Mouse (Mus musculus) kidney, adult 2 months (tissue): Measurements from ENCODE around the gene Ece2.
A peak's percentile ranks its signal among the peaks of the same experiment; 100 is the strongest.

ENCODE experiments used
- CTCF ChIP-seq: fragments of 200-500 bp; conservative IDR thresholded peaks from 2 replicates; pipeline ENCODE4 v1.5.1; 2011; ENCODE audit warnings: low read depth, mild to moderate bottlenecking, control low read depth, low read length, moderate library complexity, mixed read lengths; ENCODE audit not compliant: insufficient read depth, insufficient read length
- POLR2A ChIP-seq: fragments of 200-500 bp; IDR thresholded peaks from one replicate; pipeline ENCODE4 v1.6.1; 2011; ENCODE audit warnings: low read depth, low read length, control low read depth

DNA sequence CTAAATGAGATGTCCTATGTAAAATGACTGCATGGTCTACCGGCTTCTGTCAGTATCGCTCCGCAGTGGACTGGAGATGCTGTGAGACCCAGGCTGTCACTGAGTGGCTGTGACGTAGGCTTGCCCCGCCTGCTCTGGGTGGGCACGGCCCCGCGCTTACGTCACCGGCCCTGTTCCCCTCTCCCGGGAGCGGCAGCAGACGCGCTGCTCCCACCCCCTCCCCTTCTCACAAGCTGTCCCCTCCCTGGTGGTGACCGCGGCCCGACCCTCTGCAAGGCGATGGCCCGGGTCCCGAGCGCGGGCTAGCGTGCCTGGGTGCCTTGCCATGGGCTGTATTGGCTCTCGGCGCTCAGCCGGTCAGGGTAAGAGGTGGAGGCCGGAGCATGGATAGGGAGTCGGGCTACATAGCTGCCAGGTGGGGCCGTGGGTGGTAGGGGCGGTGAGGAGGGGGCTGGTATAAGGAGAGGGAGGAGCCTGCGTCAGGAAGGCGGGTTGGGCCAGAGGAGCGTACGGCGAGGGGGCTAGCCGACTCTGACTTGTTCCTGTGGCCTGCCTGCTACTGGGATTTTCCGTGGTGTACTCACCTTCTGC, 63.6 kb downstream of the Ece2 start, which contains the start of gene Fam131a:
- TF ChIP-seq CTCF (no peak), POLR2A (peak; percentile 51)
